Mouse (Mus musculus) right cerebral cortex, adult 18-20 months (tissue): ENCODE measurements at regions not wholly inside any gene's neighbourhood (a gene's known extent, or its start where the extent isn't known, plus 50 kb on each side); places are given as distances from the start of the nearest gene placed in this dataset.

Experiments
- DNase-seq: peaks from one replicate; pipeline ENCODE4 v3.0.0; 2022; ENCODE audit warnings: mixed read lengths

DNA sequence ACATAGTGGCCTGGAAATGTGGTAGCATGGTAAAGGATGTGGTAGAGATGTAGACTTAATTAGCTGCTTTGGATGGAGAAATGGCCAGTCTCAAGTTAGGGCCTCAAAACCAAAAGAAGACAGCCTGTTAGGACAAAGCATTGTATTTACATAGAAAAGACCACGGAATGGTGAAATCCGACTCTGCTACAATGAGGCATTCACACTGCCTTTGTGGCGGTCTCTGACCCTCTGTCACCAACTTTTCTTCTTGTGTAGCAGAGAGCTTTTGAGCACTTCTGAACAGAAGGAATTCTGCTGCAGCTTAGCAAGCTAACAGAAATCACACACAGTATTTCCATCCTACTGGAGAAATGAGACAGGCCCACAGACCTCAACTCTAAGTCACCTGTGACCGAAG, 177.7 kb downstream of the Arrdc4 start:
- DNase-seq, result no peak

DNA sequence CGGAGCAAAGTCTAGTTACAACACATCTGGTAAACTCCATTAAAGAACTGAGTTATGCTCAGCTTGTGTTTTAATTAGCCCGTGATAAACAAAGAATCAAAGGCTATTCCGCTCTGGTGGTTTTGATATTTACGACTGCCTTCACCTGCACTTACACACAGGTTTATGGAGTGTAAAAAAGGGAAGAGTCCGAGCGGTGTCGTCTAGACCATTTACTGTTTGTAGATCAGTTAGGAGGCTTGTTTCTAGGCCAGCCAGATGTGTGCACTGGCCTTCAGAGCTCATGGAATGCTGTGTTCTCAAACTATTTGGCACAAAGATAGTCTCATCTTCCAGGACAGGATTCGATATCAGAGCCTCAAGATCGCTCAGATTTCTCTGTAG, 180.9 kb downstream of the Arrdc4 start:
- no peak for DNase-seq

DNA sequence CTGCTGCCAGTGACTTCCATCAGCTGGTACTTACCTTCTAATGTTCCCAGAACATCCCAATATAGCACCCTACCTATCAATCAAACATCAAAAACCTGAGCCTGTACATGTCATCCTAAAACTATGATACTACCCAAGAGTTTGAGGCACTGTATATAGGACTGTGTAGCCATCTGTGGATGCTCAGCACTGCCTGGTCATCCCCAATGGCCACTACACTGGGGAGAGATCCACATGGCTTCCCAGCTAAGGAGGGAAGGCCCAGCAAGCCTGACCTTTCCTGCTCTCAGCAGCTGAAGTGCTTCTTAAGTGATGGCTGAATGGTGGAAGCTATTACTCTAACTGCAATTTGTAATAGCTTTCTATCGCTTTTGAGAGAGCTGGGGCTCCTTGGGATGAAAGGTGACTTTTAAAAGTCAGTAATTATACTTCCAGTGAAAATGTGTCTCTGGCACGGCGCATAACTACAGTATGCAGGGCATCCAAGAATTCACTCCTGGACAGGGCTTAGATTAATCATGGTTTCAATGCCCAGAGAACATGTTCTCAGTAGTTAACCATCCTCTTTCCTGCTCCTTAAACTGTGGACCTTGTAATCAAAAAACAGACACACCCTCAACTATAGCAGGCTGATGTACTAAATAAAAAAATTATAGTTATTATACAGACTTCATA, 181.5 kb downstream of the Arrdc4 start:
- no peak for DNase-seq

DNA sequence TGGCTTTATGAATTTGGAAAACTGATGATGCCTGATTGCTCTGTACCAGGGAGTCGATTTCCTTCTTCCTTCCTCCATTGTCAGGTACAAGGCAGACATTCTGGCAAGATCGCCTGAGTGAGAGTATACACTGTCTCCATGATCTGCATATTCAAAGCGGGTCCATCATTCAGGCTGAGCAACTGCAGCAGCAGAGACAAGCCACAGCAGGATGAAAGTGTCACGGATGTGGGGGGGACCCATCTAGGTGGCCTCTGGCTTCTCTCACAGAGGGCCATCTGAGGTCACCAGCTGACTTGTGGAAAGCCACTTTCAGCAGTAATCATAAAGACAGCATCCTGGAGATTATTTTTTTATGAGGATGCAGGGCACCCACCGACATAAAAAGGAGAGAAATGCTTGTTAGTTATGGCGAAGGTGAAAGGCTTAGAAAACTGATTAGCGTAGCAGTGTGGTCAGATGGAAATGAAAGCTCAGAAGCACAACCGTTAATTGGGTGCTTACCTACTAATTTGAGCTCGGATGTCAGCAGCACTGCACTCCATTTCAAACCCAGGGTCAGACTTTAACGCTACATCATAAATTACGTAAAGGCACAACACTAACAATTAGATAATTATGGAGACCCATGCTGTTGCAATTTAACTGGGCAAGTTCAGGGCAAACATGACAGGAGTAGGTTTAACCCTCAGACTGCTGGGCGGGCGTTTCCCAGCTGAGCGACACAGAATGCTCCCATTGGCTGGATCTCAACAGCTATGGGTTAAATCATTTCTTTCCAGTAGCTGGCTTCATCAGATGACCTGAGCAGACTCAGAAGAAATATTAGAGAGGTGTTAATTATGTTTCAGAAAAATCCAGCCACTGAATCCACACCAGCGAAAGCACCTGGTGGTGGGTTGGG, 189.3 kb downstream of the Arrdc4 start:
- no peak for DNase-seq

DNA sequence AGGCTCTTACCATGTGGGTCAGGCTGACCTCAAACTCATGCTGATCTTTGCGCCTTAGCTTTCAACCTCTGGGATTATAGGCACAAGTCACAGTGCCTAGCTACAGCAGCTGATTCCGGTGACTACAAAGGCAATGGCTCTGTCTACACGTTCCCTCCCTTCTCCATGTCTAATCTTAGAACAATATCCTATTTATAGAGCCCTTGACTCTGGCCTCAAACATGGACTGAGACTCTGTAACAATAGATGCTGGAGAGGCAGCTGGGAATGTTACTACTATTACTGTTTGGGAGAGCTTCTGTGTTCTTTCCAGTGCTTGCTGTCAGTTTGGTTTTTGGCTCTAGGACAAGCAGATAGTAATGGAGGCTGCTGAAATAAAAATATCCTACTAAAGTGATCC, 198.7 kb downstream of the Arrdc4 start:
- no peak for DNase-seq

DNA sequence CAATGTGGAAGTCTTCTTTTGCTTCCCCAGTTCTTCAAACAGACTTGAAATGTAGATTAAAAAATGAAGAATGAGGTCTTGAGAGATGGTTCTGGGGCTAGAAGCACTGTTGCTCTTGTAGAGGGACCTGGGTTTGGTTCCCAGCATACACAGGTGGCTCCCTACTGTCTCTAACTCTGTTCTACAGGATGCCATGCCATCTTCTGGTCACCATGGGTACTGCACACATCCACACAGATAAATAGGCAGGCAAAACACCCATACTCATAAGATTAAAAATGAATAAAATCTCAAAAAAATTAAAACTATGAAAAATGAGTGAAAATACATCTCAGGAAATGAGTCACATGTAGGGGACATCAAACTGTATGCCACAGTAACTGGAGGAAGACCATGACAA, 200.9 kb downstream of the Arrdc4 start:
- no peak for DNase-seq

DNA sequence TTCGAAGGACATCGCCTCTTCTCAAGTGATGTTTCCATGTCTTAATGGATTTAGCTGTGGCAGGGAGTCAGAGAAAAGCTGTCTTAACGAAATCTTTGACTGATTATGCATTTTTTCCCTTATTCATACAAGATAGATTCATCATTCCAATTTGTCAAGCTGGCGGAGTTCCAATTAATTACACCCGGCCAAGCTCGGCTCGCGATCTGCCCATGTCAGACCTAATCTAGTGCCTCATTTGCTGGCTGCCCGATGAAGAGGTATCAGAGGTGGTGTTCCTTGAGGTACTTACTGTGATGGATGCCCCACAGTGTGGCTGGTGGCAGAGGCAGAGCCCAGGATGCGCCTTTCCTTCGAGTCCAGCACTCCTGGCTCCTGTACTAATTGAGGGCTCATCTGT, 204.9 kb downstream of the Arrdc4 start:
- DNase-seq, result no peak

DNA sequence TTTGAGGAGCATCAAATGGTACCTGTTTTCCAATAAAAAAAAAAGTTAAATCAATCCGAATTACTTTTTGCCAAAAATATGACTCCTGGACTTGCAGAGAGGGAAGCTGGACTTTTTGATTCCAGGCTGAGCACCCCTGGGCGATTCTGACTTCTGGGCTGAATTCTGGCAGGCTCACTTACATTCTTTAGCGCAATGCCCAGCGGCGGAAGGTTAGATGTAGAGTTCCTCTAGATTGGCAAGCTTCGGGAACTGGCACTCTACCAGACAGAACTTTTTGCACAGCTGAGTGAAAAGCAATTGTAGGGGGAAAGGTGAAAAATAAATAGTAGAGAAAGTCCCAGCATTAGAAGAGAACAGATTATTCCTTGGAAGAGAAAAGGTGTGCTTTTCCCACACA, 235.5 kb downstream of the Fam169b start:
- DNase-seq, result no peak

DNA sequence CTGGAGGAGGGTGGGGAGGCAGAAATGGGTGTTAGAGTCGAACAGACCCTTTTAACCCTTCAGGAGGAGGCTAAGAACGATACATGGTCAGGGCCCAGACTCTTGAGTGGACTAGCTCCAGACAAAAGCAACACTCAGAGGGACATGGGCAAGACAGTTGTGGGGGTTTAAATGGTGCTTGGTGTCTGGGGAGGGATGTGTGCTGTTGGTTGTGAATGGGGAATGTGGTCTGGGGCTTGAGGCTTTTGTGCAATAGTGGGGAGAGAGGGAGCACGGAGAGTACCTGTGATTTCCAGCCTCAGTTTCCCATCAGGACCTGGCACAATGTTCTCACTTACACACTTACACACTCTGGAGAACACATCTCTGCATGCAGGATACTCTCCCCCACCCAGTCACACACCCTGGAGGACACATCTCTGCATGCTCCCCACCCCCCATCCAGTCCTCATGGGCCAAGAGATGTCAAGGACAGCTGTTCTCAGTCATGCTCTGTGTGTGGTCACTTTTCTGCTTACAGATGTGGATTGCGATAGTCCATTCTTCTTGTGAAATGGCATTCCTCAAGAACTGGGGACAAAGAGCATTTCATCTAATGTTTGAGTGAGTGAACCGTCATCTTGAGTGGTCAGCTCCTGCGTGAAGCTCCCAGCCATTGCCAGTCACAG, 217.6 kb downstream of the Fam169b start:
- no peak for DNase-seq

DNA sequence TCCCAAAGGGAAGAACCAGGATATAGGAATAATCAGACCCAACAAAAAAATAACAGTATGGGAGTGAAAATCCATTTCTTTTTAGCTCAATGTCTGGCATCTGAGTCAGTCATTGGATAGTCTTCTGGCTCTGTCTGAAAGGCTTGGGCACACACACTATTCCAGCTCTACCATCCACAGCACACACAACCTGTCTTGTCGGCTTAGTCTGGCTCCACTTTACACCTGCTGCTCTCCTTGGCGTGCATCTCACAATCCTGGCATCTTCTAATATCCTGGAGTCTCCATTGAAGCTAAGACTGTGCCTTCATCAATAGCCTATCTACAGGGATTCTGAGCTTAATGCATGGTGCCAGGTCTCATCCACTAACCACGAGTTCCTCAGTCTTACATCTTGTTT, 213.0 kb downstream of the Fam169b start:
- no peak for DNase-seq

DNA sequence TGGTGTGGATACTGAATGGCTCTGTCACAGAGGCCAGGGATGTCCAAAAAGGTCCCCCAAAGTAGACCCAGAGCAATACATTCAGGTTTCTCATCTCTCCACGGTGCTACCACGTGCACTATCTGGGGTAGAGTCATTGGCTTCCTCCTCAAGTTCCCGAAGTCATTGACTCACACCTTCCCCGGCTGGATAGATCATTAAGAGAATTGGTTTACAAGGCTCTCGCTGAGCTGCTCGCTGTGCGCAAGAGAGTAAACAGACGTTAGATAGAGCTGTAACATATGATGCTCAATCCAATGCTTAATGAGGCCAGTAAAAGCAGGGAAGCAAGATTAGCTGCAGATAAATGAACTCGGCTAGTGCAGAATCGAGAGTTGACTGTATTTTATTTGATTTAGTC, 208.9 kb downstream of the Fam169b start:
- no peak for DNase-seq

DNA sequence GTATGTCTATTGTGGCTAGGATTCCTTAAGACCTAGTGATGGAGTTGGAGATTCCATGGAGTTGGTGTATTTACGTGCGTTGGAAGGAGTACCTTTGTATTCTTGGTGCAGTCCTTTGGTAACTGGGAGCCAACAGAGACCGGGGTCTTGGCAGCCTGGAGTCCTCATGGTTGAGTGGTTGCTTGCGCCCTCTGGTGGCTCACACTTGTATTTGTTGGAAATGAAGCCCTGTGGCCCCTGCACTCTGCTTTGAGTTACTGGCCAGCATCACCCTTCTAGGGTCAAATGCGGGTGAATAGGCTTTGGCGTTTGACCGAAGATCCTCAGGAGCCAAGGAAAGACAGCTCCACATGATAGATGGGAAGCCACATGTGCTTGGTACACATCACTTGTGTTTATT, 207.1 kb downstream of the Fam169b start:
- peak; percentile 47 for DNase-seq

DNA sequence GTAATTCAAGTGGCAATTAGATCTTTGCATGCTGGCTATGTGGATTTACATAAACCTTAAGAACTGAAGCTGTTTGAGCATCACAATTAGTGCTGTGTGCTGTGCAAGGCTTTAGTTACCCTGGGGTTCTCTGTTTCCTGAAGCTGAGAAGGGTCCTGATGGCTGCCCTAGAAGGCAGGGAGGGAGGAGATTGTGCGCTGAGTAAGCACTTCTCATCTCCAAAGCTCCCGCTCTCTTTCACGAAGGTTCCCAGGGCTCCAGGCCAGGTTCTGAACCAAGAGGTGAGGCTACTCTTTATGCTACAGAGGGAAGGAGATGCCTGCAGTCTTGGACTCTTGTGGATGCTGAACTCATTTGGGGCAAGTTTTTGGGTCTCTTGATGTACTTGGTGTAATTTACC, 206.7 kb downstream of the Fam169b start:
- no peak for DNase-seq

DNA sequence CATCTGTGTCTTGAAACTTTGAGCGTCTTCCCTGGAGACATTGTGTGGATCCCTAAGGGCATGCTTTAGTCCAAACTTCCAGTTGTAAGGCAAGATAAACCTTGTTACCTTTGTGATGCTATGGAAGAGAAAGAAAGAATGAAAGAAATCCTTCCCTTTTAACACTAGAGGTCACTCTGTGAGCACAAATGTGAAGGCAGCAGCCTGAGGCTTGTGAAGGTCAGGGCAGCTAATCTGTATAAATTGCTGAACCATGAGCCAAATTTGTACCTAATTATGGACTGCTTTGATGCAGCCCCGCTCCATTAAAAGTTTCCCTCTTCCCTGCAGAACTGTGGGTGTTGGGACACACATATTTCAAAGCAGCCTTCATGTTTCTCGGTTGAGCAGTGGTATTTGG, 204.4 kb downstream of the Fam169b start:
- no peak for DNase-seq

DNA sequence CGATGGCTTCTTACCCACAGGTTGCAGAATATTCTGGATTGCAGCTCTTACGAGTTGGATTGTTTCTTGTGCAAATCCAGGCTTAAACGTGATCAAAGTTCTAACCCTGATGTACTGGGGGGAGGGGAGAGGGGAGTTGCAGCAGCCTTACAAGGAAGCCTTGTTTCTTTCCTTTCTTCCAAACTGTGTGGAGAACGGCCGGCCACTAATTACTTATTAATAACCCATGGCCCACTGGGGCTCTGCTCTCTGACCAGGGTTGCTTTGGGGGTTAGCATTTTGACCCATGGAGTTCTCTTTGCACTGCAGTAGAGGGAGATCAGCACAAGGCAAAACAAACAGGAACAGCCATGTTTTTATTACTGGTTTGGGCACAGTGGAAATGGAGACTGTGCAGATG, 199.2 kb downstream of the Fam169b start:
- DNase-seq, result no peak

DNA sequence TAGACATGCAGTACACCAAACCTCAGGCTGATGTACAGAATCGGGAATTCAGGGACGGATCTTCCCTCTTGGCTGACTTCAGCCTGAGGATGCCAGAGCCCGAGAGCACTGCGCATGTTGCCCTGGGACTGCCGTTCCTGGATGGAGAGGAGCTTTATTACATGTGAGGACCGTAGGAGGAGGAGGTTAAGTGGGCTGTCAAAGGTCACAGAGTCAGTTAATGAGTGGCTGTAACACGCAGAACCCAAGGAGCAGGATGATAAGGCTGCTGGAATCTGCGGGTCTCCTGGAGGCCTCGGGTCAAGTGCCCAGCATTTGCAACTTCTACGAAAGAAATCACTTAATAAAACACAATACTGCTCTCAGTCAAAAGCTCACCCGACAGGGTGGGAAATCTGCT, 197.3 kb downstream of the Fam169b start:
- no peak for DNase-seq

DNA sequence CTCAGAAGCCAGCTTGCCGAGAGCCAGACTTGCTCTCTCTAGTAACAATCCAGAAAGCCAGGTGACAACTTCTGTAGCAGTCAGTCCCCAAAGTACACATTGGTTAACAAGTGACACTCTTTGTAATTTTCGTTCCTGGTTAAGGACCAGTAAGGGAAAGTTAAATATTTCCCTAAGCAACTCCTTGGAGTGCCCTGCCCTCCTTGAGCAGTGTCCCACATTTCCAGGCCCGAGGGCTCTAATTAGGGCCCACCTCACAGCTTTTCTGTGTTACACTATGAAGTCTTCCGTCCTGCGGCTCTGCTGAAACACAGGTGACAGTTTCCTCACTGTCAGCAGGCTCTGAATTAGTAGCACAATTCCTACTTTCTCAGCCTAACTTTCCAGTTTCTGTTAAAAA, 194.9 kb downstream of the Fam169b start:
- DNase-seq, result no peak

DNA sequence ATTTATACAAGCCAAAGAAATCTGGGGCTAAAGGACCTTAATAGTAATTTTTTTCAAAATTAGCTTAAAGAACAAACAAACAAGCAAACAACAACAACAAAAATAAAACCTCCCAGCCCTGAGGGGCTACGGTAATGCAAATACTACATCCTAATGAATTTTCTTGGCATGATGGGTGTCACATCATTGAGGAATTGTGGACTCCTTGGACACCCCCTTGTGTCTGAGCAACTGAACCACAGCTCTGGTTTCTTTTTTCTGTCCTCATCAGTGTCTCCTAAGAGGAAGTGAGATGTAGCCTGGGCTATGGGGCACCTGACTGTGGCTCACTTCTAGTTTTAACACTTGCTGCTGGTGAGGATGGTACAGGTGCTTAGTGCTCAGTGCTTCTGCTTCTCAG, 184.2 kb downstream of the Fam169b start:
- no peak for DNase-seq

DNA sequence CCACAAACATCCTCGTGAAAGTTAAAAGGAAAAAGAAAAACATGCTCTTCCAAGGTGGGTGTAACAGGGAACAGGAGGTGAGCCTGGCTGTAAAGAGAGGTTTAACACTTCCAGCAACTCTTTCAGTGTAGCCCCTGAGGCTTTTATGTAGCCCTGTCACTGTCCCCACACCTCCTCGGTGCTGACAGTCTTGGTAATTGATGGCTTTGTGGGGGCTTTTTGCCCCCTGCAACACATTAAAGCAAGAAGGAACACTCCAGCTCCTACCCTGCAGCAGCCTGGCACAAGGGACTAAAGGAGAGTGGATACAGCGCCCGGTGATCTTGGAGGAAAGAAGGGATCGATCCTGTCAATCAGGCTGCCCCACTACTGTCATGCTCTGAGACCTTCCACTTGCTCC, 181.8 kb downstream of the Fam169b start:
- DNase-seq, result no peak

DNA sequence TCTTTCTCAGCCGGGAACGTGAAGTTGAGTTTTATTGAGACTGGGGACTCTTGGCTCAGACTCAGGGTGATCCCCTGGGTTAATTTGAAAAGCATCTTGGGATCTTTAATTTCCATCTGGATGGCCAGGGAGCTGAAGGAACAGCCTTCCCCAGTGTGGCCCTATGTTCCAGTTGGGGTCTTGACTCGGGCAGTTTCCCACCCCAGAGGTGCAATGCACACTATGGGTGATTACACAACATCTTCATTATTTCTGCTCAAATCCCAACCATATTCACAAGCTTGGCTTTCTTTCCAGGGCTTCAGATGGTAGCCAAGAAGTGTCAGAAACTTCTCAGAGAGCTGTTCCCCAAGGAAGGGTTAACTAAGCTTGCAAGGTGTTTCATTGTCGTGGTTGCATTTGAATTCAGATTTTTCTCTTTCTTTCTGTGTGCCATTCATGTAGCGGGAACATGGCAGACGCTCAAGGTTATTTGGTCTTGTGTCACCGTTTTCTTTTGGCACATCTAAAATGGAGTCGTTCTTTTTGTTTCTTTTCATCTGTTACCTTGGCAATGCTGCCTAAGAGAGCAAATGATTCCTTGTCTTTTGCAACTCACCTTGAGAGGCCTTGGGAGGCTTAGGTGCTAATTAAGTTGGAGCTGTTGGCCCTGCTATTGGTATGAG, 179.5 kb downstream of the Fam169b start:
- DNase-seq, result no peak

DNA sequence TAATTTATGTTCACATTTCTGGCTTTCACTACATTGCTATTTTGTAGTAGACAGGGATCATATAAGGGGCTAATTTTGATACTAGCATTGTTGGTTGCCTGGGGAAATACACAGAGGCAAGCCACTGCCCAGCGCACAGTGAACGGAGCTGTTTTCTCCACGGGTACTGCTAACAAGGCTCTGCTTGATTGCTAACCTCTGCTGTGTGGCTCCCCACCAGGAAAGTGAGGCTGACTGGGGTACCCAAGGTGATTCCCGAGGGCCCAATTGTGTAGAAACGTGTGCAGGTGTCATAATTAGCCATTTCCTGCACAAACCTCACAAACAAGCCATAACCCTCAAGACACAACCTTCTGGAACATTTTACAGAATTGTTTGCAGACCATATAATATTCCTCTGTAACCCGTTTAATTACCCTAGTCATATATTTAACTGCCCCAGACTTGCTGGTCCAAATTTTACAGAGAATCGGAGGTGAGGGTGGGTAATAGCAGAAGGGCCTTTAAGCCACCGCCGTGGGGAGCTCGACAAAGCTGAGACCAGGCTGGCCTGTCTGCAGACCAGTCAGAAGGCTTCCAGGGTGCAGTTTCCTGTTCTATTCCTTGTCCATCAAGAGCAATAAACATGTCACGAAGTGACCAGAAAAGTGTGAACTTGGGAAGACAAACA, 170.9 kb downstream of the Fam169b start:
- DNase-seq, result no peak

DNA sequence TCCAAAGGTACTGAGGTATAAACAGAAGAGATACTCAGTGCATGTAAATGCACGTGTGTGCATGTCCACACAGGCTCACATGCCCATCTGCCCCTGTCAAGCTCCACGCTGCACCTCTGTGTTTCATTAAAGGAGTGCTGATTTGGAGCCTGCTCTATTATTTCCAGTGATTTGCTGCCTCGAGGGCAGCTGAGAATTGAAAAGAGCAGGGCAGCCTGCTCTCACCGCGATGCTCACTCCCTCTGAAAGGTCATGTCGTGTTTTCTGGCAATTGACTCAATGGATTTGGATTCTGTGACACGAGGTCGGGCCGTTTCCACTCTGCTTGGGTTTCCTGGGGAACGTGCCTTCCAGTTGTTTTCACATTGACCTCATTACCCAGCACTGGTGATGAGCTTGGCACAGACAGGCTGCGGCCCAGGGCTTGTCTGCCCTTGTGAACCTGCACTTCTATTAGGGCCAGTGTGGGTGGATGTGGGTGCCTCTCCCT, 167.1 kb downstream of the Fam169b start:
- no peak for DNase-seq

DNA sequence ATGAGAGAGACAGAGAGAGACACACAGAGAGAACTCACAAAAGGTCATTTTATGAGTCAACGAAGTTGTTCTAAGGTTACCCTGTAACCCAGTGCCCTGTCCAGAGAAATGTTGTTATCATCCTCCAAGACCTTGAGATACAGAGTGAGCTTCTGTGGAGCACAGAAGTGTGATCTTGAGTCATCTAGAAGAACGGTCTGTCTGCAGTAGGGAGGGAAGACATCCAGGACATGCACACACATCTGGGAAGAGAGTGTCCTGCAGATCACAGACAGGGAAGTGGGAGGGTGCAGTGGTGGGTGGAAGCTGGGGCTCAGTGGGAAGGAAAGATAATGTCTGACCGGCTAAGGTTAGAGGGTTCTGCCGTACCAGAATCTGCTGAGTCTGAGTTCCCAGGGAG, 155.3 kb downstream of the Fam169b start:
- DNase-seq, result no peak
